Mouse (Mus musculus) kidney, adult 8-10 months (tissue): ENCODE measurements around the gene Vmn1r116.
"Not testable (repeated sequence)": the region's sequence is repeated elsewhere in the genome, so short reads cannot be mapped to it uniquely, and the experiment has no call there.

Experiments
- DNase-seq, 2 experiments: peaks; one replicate each; pipeline ENCODE4 v3.0.0; 2022

Vmn1r116 gene

DNA sequence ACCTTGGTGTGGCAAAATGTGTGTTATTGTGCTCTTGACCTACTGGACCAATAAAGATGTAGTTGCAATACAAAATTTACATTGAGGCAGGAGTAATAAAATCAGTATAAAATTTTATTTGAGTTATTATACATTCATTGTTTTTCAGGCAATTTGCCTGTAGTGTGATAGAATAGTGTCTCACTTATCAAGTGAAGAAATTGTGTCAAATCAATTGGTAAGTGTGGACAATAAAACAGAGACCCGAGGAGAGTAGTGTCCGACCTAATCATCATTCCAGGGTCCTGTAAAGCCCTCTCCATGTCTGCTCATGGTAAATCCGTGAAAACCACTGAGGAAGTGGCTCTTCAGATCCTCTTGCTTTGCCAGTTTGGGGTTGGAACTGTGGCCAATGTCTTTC, at the start of gene Vmn1r116:
Gene Vmn1r116, plus strand, starts transcription at position 301 of the 400 bp plus-strand sequence.
- not testable (repeated sequence) for DNase-seq

- not testable (repeated sequence) for DNase-seq
Observed at GRCm38 (mm10) chr7:20844885-20845284, 27.2 kb upstream of the Vmn1r116 start, which contains the start of gene Vmn1r115. Gene Vmn1r115 (minus strand): TSS chr7:20844985.

DNA sequence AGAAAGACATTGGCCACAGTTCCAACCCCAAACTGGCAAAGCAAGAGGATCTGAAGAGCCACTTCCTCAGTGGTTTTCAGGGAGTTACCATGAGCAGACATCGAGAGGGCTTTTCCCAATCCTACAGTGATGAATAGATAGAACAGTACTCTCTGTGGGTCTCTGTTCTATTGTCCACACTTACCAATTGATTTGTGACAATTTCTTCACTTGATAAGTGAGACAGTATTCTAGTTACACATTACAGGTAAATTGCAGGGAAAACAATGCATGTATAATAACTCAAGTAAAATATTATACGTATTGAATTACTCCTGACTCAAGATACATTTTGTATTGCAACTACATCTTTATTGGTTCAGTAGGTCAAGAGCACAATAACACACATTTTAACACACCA, 12.0 kb downstream of the Vmn1r116 start, which contains the start of gene Vmn1r117:
Gene Vmn1r117, minus strand, starts transcription at position 101 of the 400 bp plus-strand sequence.
- not testable (repeated sequence) for DNase-seq

GRCm38 (mm10) chr7:20912247-20912646, 40.2 kb downstream of the Vmn1r116 start, which contains the start of gene Vmn1r118:
Gene Vmn1r118 (minus strand): TSS chr7:20912347.
- DNase-seq = not testable (repeated sequence)
